Mouse (Mus musculus): ENCODE results near the gene Podxl2. TPM values are rescaled to one million over a fixed set of nuclear protein-coding genes. Genes with fewer than 3 reads are reported as not detected.

The Podxl2 gene
- polyA plus RNA-seq, 1 experiment from 2014 or later = 36.3 TPM

- ATAC-seq = no peak
- H3K9ac ChIP-seq (ENCODE audit: low read depth, low read length) = no peak overlapping the region
- H3K27ac ChIP-seq (ENCODE audit: low read depth, low read length) = no peak overlapping the region
- H3K9me3 ChIP-seq (ENCODE audit: control insufficient read depth) = no peaks in the 10 kb centered on the region
- H3K27me3 ChIP-seq (replicated peaks; ENCODE audit: control insufficient read depth, insufficient read depth, low read length) = no peaks in the 10 kb centered on the region
- no peak overlapping the region for H3K4me3 ChIP-seq (ENCODE audit: low read depth, low read length)
- H3K36me3 ChIP-seq (ENCODE audit: control insufficient read depth, insufficient read depth) = peaks cover 4% of the 10 kb centered on the region; the same call in 1 of the 2 replicates
- no peak overlapping the region for H3K4me2 ChIP-seq (replicated peaks; ENCODE audit: low read depth)
- 91% methylated on average over 4 of the region's 4 CpGs for WGBS
- H3K4me1 ChIP-seq (replicated peaks; ENCODE audit: control insufficient read depth, insufficient read depth, low read length) = no peaks in the 10 kb centered on the region
- TF ChIP-seq CTCF (IDR thresholded peaks at IDR 0.05; ENCODE audit: low read depth) = no peak
Measured at GRCm38 (mm10) chr6:88829579-88829978, 45.3 kb downstream of the Podxl2 start.

- no peak overlapping the region for H3K4me2 ChIP-seq (replicated peaks; ENCODE audit: low read depth)
- no peaks in the 10 kb centered on the region for H3K9me3 ChIP-seq (ENCODE audit: control insufficient read depth)
- peaks cover 8% of the 10 kb centered on the region; the same call in 1 of the 2 replicates for H3K36me3 ChIP-seq (ENCODE audit: control insufficient read depth, insufficient read depth)
- no peak overlapping the region for H3K27ac ChIP-seq (ENCODE audit: low read depth, low read length)
- H3K4me3 ChIP-seq (ENCODE audit: low read depth, low read length) = no peak overlapping the region
- WGBS = 61% methylated on average over 15 of the region's 15 CpGs
- no peak for ATAC-seq
- no peak for TF ChIP-seq CTCF (IDR thresholded peaks at IDR 0.05; ENCODE audit: low read depth)
- no peaks in the 10 kb centered on the region for H3K27me3 ChIP-seq (replicated peaks; ENCODE audit: control insufficient read depth, insufficient read depth, low read length)
- H3K4me1 ChIP-seq (replicated peaks; ENCODE audit: control insufficient read depth, insufficient read depth, low read length) = no peaks in the 10 kb centered on the region
- no peak overlapping the region for H3K9ac ChIP-seq (ENCODE audit: low read depth, low read length)
Measured at GRCm38 (mm10) chr6:88828206-88829009, 46.4 kb downstream of the Podxl2 start.

GRCm38 (mm10) chr6:88827395-88828205 lies 47.2 kb downstream of the Podxl2 start:
- 69% methylated on average over 13 of the region's 13 CpGs for WGBS
- no peaks in the 10 kb centered on the region for H3K9me3 ChIP-seq (ENCODE audit: control insufficient read depth)
- H3K27me3 ChIP-seq (replicated peaks; ENCODE audit: control insufficient read depth, insufficient read depth, low read length) = no peaks in the 10 kb centered on the region
- 0 out of 2 replicates have a peak, but pooled peaks have one; percentile 10 for TF ChIP-seq CTCF (IDR thresholded peaks at IDR 0.05; ENCODE audit: low read depth)
- ATAC-seq = no peak
- no peak overlapping the region for H3K4me3 ChIP-seq (ENCODE audit: low read depth, low read length)
- no peak overlapping the region for H3K4me2 ChIP-seq (replicated peaks; ENCODE audit: low read depth)
- H3K27ac ChIP-seq (ENCODE audit: low read depth, low read length) = no peak overlapping the region
- H3K9ac ChIP-seq (ENCODE audit: low read depth, low read length) = no peak overlapping the region
- H3K36me3 ChIP-seq (ENCODE audit: control insufficient read depth, insufficient read depth) = peaks cover 11% of the 10 kb centered on the region; the same call in 1 of the 2 replicates
- H3K4me1 ChIP-seq (replicated peaks; ENCODE audit: control insufficient read depth, insufficient read depth, low read length) = no peaks in the 10 kb centered on the region

GRCm38 (mm10) chr6:88826965-88827364 lies 47.9 kb downstream of the Podxl2 start:
- no peak overlapping the region for H3K4me3 ChIP-seq (ENCODE audit: low read depth, low read length)
- TF ChIP-seq CTCF (IDR thresholded peaks at IDR 0.05; ENCODE audit: low read depth) = no peak
- H3K36me3 ChIP-seq (ENCODE audit: control insufficient read depth, insufficient read depth) = peaks cover 15% of the 10 kb centered on the region; the same call in 1 of the 2 replicates
- no peak overlapping the region for H3K27ac ChIP-seq (ENCODE audit: low read depth, low read length)
- no peak overlapping the region for H3K9ac ChIP-seq (ENCODE audit: low read depth, low read length)
- no peaks in the 10 kb centered on the region for H3K27me3 ChIP-seq (replicated peaks; ENCODE audit: control insufficient read depth, insufficient read depth, low read length)
- no peaks in the 10 kb centered on the region for H3K4me1 ChIP-seq (replicated peaks; ENCODE audit: control insufficient read depth, insufficient read depth, low read length)
- no peaks in the 10 kb centered on the region for H3K9me3 ChIP-seq (ENCODE audit: control insufficient read depth)
- WGBS = 74% methylated on average over 3 of the region's 3 CpGs
- no peak for ATAC-seq
- H3K4me2 ChIP-seq (replicated peaks; ENCODE audit: low read depth) = no peak overlapping the region

GRCm38 (mm10) chr6:88826545-88826944 lies 48.3 kb downstream of the Podxl2 start:
- no peak for ATAC-seq
- Histone ChIP-seq H3K36me3 (ENCODE audit: control insufficient read depth, insufficient read depth) (peaks cover 19% of the 10 kb centered on the region; the same call in 1 of the 2 replicates), H3K4me2 (replicated peaks; ENCODE audit: low read depth) (no peak overlapping the region), H3K27ac (ENCODE audit: low read depth, low read length) (no peak overlapping the region), H3K9ac (ENCODE audit: low read depth, low read length) (no peak overlapping the region), H3K27me3 (replicated peaks; ENCODE audit: control insufficient read depth, insufficient read depth, low read length) (no peaks in the 10 kb centered on the region), H3K4me1 (replicated peaks; ENCODE audit: control insufficient read depth, insufficient read depth, low read length) (no peaks in the 10 kb centered on the region), H3K4me3 (ENCODE audit: low read depth, low read length) (no peak overlapping the region), H3K9me3 (ENCODE audit: control insufficient read depth) (no peaks in the 10 kb centered on the region)
- peak; percentile 81 for TF ChIP-seq CTCF (IDR thresholded peaks at IDR 0.05; ENCODE audit: low read depth)
- WGBS = 38% methylated on average over 6 of the region's 6 CpGs

GRCm38 (mm10) chr6:88826088-88826487 lies 48.8 kb downstream of the Podxl2 start:
- no peaks in the 10 kb centered on the region for H3K9me3 ChIP-seq (ENCODE audit: control insufficient read depth)
- H3K27ac ChIP-seq (ENCODE audit: low read depth, low read length) = no peak overlapping the region
- no peak overlapping the region for H3K9ac ChIP-seq (ENCODE audit: low read depth, low read length)
- no peak overlapping the region for H3K4me2 ChIP-seq (replicated peaks; ENCODE audit: low read depth)
- H3K4me3 ChIP-seq (ENCODE audit: low read depth, low read length) = no peak overlapping the region
- H3K4me1 ChIP-seq (replicated peaks; ENCODE audit: control insufficient read depth, insufficient read depth, low read length) = no peaks in the 10 kb centered on the region
- peaks cover 19% of the 10 kb centered on the region; the same call in 1 of the 2 replicates for H3K36me3 ChIP-seq (ENCODE audit: control insufficient read depth, insufficient read depth)
- WGBS = 55% methylated on average over 3 of the region's 3 CpGs
- no peak for ATAC-seq
- TF ChIP-seq CTCF (IDR thresholded peaks at IDR 0.05; ENCODE audit: low read depth) = no peak
- no peaks in the 10 kb centered on the region for H3K27me3 ChIP-seq (replicated peaks; ENCODE audit: control insufficient read depth, insufficient read depth, low read length)
